Mouse (Mus musculus) layer of hippocampus, postnatal 36 days (tissue): ENCODE results near the gene Snx9. TPM values are rescaled to one million over a fixed set of nuclear protein-coding genes. Genes with fewer than 3 reads are reported as not detected.

Experiments used
- DNase-seq, 2 experiments: peaks; one replicate each; pipeline ENCODE4 v3.0.0; 2022
- total RNA-seq, 2 experiments: library from RNA; stranded (reverse); gene quantifications; 2 replicates each; pipeline ENCODE4 v1.2.3; 2021

Snx9 gene
- total RNA-seq, 2 experiments from 2014 or later, result 13.8 to 14.7 TPM

DNA sequence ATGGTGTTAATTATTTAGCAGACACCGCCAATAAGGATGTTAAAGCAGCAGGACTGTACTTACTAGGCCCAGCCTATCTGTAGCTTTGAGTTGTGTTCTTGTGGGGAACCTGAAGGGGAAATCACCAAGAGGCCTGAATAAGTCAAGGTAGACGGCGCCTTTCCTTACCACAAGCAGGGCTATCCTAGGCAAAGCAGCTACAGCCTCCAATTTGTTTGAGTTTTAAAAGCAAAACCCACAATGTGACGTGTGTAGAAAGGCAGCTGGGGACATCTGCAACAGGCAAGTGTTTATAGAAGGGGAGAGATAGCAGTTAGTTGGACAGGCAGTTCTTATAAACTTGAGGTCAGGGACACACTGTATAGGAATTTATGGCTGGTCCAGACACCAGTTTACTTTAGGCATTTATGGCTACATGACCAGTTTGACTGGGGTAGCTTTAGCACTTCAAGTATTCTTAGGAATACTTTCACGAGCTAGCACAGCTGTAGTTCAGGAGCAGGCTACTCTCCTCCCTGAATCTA, 129.2 kb downstream of the Snx9 start:
- DNase-seq, result no peak

DNA sequence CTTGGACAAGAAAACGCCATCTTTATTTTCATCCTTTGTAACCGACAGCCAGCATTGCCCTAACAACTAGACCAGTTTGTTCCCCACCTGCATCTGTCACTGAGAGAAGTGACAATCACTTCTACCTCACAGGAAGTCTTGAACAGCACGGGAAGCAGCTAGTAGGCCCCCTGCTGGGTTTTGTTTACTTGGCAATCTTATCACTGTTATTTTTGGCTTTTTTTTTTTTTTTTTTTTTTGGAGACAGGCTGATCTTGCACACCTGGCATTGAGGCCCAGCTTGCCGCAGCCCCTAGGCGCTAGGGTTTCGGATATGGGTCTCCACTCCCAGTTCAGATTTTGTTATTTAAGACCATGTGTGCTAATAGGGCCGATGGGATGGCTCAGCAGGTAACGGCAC, 132.4 kb downstream of the Snx9 start:
- no peak for DNase-seq

DNA sequence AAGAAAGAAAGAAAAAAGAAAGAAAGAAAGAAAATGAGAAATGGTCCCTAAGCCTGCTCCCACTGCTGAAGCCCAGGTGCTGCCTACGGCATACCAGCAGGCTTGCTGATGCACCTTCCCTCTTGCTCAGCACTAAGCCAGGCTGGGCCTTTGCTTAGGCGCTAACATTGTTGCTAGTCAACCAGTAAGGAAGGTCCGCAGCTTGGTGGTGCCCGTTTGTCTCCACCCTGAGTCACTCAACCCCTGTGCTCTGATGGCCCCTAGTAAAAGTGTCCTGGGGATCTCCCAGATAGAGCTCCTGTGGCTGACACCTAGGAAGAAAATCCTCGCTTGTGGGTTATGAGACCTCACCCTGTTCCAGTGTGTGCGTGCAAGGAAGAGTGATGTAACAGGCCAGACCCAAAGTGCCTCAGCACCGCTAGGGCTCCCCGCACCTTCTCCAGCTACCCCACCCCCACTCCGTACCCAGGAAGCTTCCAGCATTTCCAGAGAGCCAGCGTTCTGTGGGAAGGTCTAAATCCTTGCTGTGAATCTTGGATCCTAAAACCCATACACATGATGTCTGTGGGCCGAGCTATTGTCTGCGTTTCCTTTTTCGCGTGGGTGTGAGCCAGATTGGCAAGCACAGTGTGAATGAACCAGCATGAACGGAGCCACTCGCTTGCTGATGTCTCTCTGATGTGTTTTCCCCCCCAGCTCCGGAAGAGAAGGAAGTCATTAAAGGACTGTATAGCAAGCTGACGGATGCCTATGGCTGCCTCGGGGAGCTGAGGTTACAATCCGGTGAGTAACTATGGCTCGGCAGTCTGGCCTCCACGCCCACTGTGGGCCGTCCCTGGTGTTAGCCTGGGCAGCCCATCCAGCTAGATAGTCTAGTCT, 134.2 kb downstream of the Snx9 start:
- DNase-seq, result peak; percentile 80 to 81

DNA sequence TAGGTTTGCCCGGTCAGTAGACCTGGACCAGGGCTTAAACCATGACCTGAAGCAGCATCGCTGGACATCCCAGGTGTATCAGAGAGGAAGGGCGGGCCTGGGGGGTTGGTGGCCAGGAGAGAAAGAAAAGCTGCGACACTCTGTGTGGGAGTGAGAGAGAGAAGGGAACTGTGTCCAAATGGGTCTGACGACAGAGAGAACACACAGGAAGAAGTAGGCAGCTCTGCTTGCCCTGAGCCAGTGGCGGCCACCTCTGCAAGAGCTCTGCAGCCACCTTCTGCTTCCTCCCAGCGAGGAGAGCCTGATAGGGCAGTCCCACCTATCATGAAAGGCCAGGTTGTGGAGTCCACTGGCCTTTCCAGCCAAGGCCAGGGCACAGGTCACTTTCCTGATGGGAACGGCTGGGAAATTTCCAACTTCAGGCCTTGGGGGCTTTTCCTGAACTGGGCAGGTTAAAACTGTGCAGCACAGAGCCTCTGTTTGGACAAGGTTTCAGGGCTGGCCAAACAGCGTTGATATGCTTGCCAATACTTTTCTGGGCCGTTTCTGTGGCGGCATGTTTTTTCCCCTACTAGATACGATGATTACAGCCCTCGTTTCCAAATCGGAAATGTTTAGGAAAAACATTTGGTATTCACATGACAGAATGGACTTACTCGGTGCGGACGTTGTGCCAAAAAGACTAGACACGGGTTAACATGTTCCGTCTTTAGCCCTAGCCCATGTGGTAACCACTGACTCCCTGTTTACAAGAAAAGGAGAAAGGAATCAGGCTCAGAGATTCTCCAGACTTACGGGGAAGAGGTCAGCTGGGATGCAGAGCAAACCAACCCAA, 135.3 kb downstream of the Snx9 start:
- DNase-seq, result peak in 1 of 2 experiments; percentile 38

DNA sequence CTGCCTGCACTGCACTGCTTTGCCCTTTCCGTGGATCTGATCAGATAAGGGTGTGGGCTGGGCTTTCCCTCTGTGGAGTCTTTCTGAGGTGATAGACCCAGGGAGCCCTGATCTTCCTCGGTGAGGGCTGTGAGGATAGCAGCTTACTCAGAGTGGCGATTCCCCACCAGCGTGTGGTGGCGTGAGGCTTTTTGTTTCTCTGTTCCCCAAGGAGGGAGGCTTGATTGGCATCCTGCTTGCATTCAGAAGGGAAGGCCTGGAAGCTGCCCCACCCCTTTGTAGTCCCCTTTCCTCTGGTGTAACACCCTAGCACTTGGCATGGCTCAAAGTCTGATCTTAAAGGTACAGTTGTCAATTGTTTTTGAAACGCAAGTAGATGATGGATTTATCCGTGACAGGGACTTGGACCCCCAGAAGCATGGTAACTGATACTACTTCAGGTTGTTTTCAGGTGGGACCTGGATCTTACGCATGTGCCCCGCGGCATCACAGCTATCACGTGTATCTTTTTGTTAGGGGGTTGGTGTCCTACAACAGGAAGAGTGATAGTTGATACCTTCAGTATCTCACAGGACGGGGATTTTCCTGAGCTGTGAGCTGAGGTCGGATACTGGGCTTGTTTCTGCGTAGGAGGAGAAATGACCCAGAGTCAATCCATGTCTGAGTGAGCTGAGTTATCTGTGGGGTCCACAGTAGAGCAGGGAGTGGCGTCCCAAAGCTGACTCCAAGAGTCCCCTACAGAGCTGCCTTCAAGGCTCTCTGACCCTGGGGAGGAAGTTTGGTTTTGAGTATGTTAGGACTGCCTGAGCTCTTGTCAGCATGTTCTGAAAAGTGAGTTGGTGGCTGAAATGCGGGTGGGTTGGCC, 136.2 kb downstream of the Snx9 start:
- no peak for DNase-seq

DNA sequence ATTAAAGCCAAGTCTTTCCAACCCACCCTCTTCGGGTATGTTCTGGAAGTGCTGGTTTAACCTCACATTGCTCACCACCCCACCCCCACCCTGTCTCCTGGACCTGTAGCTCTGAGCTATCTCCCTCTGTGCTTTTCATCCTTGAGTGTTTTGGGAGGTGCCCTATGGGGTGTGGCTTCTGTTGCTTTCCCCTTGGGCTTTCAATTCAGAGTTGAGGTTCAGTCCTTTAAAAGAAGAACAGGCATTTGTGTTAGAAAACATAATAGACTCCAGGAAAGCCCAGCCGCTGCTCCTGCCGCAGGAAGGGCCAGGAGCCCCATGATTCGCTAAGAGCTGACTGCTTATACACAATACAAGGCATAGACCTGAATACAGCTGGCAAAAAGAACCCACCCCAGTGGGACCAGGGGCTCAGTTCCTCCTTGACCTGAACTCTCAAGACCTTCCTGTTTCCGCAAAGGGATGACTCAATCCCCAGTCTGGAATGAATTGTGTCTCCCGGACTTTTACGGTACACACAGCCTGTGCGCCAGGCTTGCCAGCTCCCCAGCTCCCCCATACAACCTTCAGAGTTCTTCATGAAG, 136.9 kb downstream of the Snx9 start:
- DNase-seq, result no peak

DNA sequence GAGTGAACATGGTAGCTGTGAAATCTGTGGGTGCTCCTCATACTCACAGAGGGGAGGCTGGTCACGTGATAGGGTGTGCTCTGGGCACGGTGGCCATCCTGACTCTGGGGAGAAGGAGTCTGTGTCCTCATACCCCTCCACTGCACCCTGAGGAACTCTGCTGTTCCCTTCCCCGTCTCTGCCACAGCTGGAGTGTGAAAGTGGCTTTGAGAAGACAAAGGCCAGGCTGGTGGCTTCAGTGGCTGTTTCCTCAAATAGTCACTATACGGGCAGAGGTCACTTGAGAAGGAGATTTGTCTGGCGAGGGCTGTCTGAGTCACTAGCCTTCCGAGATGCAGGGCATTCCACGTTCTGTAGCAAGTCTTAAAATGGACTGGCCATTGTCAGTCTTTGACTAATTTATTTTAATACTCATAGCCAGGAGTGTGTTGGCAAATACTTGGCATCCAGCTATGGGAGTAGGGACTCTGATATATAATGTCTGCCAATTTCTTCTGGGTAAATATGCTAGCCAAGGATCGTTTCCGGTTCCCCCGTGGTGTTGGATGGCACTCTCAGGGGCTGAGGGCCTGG, 137.5 kb downstream of the Snx9 start:
- no peak for DNase-seq

DNA sequence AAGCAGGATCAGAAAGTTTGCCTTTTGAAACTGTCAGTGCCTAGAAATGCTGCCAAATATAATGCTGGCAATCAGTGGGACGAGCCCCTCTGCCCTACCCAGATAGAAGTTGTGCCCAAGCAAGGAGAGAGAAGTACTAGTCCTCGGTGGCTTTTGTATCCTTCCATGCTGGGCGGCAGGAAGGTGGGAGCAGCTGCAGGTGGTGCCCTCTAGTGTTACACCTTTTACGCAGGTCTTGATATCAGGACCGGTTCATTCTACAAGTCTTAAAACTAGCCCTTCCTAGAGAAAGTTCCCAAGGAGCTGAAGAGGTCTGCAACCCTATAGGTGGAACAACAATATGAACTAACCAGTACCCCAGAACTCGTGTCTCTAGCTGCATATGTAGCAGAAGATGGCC, 139.7 kb downstream of the Snx9 start:
- no peak for DNase-seq

Other genes starting within 250 kb of the Snx9 start
- gene Synj2, start 100.0 kb downstream of the Snx9 start, total RNA-seq, result 10 to 100 TPM; 64.0 to 66.9 TPM
- gene Serac1, start 238.4 kb downstream of the Snx9 start, total RNA-seq, result 10 to 100 TPM; 16.0 to 18.2 TPM
- 100 to 1,000 TPM; 123 to 136 TPM for gene Gtf2h5, start 238.5 kb downstream of the Snx9 start, total RNA-seq